Mouse (Mus musculus): ENCODE data around the gene Ttll2. TPM values are rescaled to one million over a fixed set of nuclear protein-coding genes. Genes with fewer than 3 reads are reported as not detected.

Ttll2 gene
- polyA plus RNA-seq (2014; fragmentation: Illumina TruSeq; extraction: RNeasy Lipid Tissue Mini Kit (QIAGEN cat#74804); ENCODE audit: low read depth, low replicate concordance): not detected

GRCm38 (mm10) chr17:7352596-7352995 lies at the start of gene Ttll2:
Gene Ttll2, minus strand, starts transcription at chr17:7352696.

GRCm38 (mm10) chr17:7385364-7385763 lies 32.9 kb upstream of the Ttll2 start, which contains the start of gene Unc93a2:
Gene Unc93a2, minus strand, starts transcription at chr17:7385464.

GRCm38 (mm10) chr17:7371879-7372278 lies 19.4 kb upstream of the Ttll2 start, which contains the start of gene Gm49630:
Gene Gm49630, minus strand, starts transcription at chr17:7371979.

GRCm38 (mm10) chr17:7324346-7324745 lies 28.1 kb downstream of the Ttll2 start, which contains the start of gene Tcp10a:
Gene Tcp10a, plus strand, starts transcription at chr17:7324646.

Other genes starting within 250 kb of the Ttll2 start
- 0.49 TPM for gene Rps6ka2, start 182.6 kb downstream of the Ttll2 start, polyA plus RNA-seq (2014; fragmentation: Illumina TruSeq; extraction: RNeasy Lipid Tissue Mini Kit (QIAGEN cat#74804); ENCODE audit: low read depth, low replicate concordance)
- not detected for gene Tcp10a, start 28.1 kb downstream of the Ttll2 start, polyA plus RNA-seq (2014; fragmentation: Illumina TruSeq; extraction: RNeasy Lipid Tissue Mini Kit (QIAGEN cat#74804); ENCODE audit: low read depth, low replicate concordance)
- not detected for gene Gm49630, start 19.3 kb upstream of the Ttll2 start, polyA plus RNA-seq (2014; fragmentation: Illumina TruSeq; extraction: RNeasy Lipid Tissue Mini Kit (QIAGEN cat#74804); ENCODE audit: low read depth, low replicate concordance)
- not detected for gene Unc93a2, start 32.8 kb upstream of the Ttll2 start, polyA plus RNA-seq (2014; fragmentation: Illumina TruSeq; extraction: RNeasy Lipid Tissue Mini Kit (QIAGEN cat#74804); ENCODE audit: low read depth, low replicate concordance)

Measured in kidney, adult 10 weeks (tissue).